Mouse (Mus musculus): ENCODE results near the gene Nav2.

- no peak for TF ChIP-seq MAX (IDR thresholded peaks at IDR 0.05; ENCODE audit: low read length)
- no peak for TF ChIP-seq JUND (conservative IDR thresholded peaks at IDR 0.05; ENCODE audit: low read depth, low read length)
- no peak for TF ChIP-seq EP300 (IDR thresholded peaks at IDR 0.05; ENCODE audit: low read length)
- TF ChIP-seq MEF2A (IDR thresholded peaks at IDR 0.05; ENCODE audit: borderline replicate concordance, low read depth, low read length) = no peak
- no peak for TF ChIP-seq ZKSCAN1 (IDR thresholded peaks at IDR 0.05; ENCODE audit: borderline replicate concordance, low read depth, low read length)
- no peak for TF ChIP-seq CTCF (conservative IDR thresholded peaks at IDR 0.05 in 1 of 2, IDR thresholded peaks at IDR 0.05 in 1 of 2; ENCODE audit: low read depth in 2 of 2, low read length in 2 of 2)
- no peak for TF ChIP-seq POLR2A (IDR thresholded peaks at IDR 0.05; ENCODE audit: low read depth, low read length)
- no peak for TF ChIP-seq NRF1 (IDR thresholded peaks at IDR 0.05; ENCODE audit: low read depth, low read length)
- TF ChIP-seq KAT2A (IDR thresholded peaks at IDR 0.05; ENCODE audit: insufficient replicate concordance, low read length) = no peak
- no peak for TF ChIP-seq ZNF384 (IDR thresholded peaks at IDR 0.05; ENCODE audit: low read depth, low read length)
- no peak for TF ChIP-seq TCF12 (IDR thresholded peaks at IDR 0.05; ENCODE audit: low read depth, low read length)
- TF ChIP-seq ELF1 (IDR thresholded peaks at IDR 0.05; ENCODE audit: low read depth, low read length) = no peak
- TF ChIP-seq MAZ (IDR thresholded peaks at IDR 0.05; ENCODE audit: low read depth, low read length) = no peak
- no peak for TF ChIP-seq E2F4 (IDR thresholded peaks at IDR 0.05; ENCODE audit: insufficient replicate concordance, low read depth, low read length)
These were observed 525.4 kb downstream of the Nav2 start for GRCm38 (mm10) chr7:49433945-49434344.
